Mouse (Mus musculus) liver, adult 2 months (tissue): ENCODE measurements at regions not wholly inside any gene's neighbourhood (a gene's known extent, or its start where the extent isn't known, plus 50 kb on each side); places are given as distances from the start of the nearest gene placed in this dataset.

Experiments used
- CTCF ChIP-seq: fragments of 200-500 bp; IDR thresholded peaks from 2 replicates; pipeline ENCODE4 v1.5.1; 2011; ENCODE audit warnings: low read depth, low read length, control low read depth
- POLR2A ChIP-seq: fragments of 200-500 bp; IDR thresholded peaks from 2 replicates; pipeline ENCODE4 v1.6.1; 2011; ENCODE audit warnings: low read length, control low read depth; ENCODE audit not compliant: insufficient read depth; ENCODE audit errors: extremely low read depth

DNA sequence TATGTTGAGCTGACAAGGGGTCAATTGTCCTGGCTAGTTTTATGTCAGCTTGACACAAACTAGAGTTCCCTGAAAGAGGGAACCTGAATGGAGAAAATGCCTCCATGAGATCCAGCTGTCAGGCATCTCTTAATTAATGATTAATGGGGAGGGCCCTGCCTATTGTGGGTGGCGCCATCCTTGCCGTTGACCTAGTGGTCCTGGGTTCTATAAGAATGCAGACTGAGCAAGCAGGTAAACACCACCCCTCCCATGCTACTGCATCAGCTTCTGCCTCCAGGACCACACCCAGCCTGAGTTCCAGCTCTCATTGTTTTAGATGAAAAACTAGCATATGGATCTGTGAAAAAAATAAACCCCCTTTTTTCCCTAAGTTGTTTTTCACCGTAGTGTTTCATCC, 67.4 kb upstream of the Eml4 start:
- no peak for TF ChIP-seq CTCF
- TF ChIP-seq POLR2A = no peak
